Mouse (Mus musculus) ES-Bruce4 (cell line): Measurements from ENCODE around the gene Hemgn. TPM values are rescaled to one million over a fixed set of nuclear protein-coding genes. Genes with fewer than 3 reads are reported as not detected.

Experiments used
- H3K27ac ChIP-seq: 2 replicates; pipeline ENCODE4 v1.5.1; 2012; ENCODE audit warnings: low read length, inconsistent platforms; ENCODE audit not compliant: insufficient read depth
- H3K27me3 ChIP-seq: 2 replicates; pipeline ENCODE4 v1.6.1; 2012; ENCODE audit warnings: mild to moderate bottlenecking, low read length, inconsistent platforms; ENCODE audit not compliant: control insufficient read depth, poor library complexity, insufficient read depth, severe bottlenecking
- H3K36me3 ChIP-seq: 2 replicates; pipeline ENCODE4 v1.6.1; 2012; ENCODE audit warnings: inconsistent platforms, mild to moderate bottlenecking, low read length, moderate library complexity; ENCODE audit not compliant: control insufficient read depth, poor library complexity, insufficient read depth, severe bottlenecking
- H3K4me1 ChIP-seq: one replicate; pipeline ENCODE4 v1.8.1; 2011; ENCODE audit warnings: low read length; ENCODE audit not compliant: control insufficient read depth, insufficient read depth
- H3K4me3 ChIP-seq: 2 replicates; pipeline ENCODE4 v1.5.1; 2011; ENCODE audit warnings: low read depth, mild to moderate bottlenecking, low read length
- H3K9ac ChIP-seq: 2 replicates; pipeline ENCODE4 v1.6.1; 2012; ENCODE audit warnings: low read depth, mild to moderate bottlenecking, inconsistent platforms; ENCODE audit not compliant: poor library complexity, severe bottlenecking
- H3K9me3 ChIP-seq: replicated peaks from 2 replicates; pipeline ENCODE4 v1.6.1; 2012; ENCODE audit warnings: mild to moderate bottlenecking, low read length, inconsistent platforms; ENCODE audit not compliant: control insufficient read depth, poor library complexity, insufficient read depth, severe bottlenecking
- CTCF ChIP-seq: IDR thresholded peaks from one replicate; pipeline ENCODE4 v1.8.1; 2011; ENCODE audit warnings: low read depth, low read length
- EP300 ChIP-seq: IDR thresholded peaks from 2 replicates; pipeline ENCODE4 v1.6.1; 2011; ENCODE audit warnings: low read depth, low read length; ENCODE audit not compliant: insufficient read depth
- POLR2A ChIP-seq: IDR thresholded peaks from one replicate; pipeline ENCODE4 v1.8.1; 2011; ENCODE audit warnings: low read length; ENCODE audit not compliant: insufficient read depth
- polyA plus RNA-seq: library from polyadenylated mRNA; stranded (reverse); fragments of >200 nt; gene quantifications from 2 replicates; pipeline ENCODE4 v1.2.4, GENCODE M21; 2011; ENCODE audit warnings: low read depth; ENCODE audit not compliant: missing spikeins, insufficient read depth, insufficient read length

The Hemgn gene
- polyA plus RNA-seq, 1 experiment, result not detected

- H3K4me3 ChIP-seq, result no peak overlapping the region
- H3K27ac ChIP-seq, result no peak overlapping the region
- no peaks in the 10 kb centered on the region for H3K9me3 ChIP-seq
- no peaks in the 10 kb centered on the region for H3K27me3 ChIP-seq
- H3K9ac ChIP-seq, result no peak overlapping the region
- no peaks in the 10 kb centered on the region for H3K4me1 ChIP-seq
- no peaks in the 10 kb centered on the region for H3K36me3 ChIP-seq
- TF ChIP-seq CTCF (no peak), POLR2A (no peak), EP300 (no peak)
Observed at GRCm38 (mm10) chr4:46410677-46411076, 2.6 kb downstream of the Hemgn start.

GRCm38 (mm10) chr4:46406966-46407703 lies 6.2 kb downstream of the Hemgn start:
- no peak overlapping the region for H3K9ac ChIP-seq
- H3K27ac ChIP-seq, result no peak overlapping the region
- H3K9me3 ChIP-seq, result no peaks in the 10 kb centered on the region
- H3K4me3 ChIP-seq, result no peak overlapping the region
- H3K27me3 ChIP-seq, result no peaks in the 10 kb centered on the region
- TF ChIP-seq EP300, result no peak
- TF ChIP-seq POLR2A, result no peak
- no peak for TF ChIP-seq CTCF
- H3K36me3 ChIP-seq, result no peaks in the 10 kb centered on the region
- H3K4me1 ChIP-seq, result no peaks in the 10 kb centered on the region

- H3K4me3 ChIP-seq, result no peak overlapping the region
- H3K27ac ChIP-seq, result no peak overlapping the region
- H3K9me3 ChIP-seq, result no peaks in the 10 kb centered on the region
- no peak for TF ChIP-seq CTCF
- no peak overlapping the region for H3K9ac ChIP-seq
- H3K27me3 ChIP-seq, result no peaks in the 10 kb centered on the region
- H3K4me1 ChIP-seq, result no peaks in the 10 kb centered on the region
- no peaks in the 10 kb centered on the region for H3K36me3 ChIP-seq
Observed at GRCm38 (mm10) chr4:46404042-46404795, 9.1 kb downstream of the Hemgn start.

- Histone ChIP-seq H3K27ac (no peak overlapping the region), H3K4me3 (no peak overlapping the region), H3K9ac (no peak overlapping the region), H3K4me1 (no peaks in the 10 kb centered on the region), H3K9me3 (no peaks in the 10 kb centered on the region), H3K27me3 (no peaks in the 10 kb centered on the region), H3K36me3 (no peaks in the 10 kb centered on the region)
- TF ChIP-seq EP300 (no peak), CTCF (no peak), POLR2A (no peak)
Observed at GRCm38 (mm10) chr4:46398839-46399238, 14.5 kb downstream of the Hemgn start.

- Histone ChIP-seq H3K4me3 (no peak overlapping the region), H3K27me3 (no peaks in the 10 kb centered on the region), H3K9me3 (no peaks in the 10 kb centered on the region), H3K4me1 (no peaks in the 10 kb centered on the region), H3K9ac (no peak overlapping the region), H3K36me3 (no peaks in the 10 kb centered on the region), H3K27ac (no peak overlapping the region)
- TF ChIP-seq EP300 (no peak), POLR2A (no peak), CTCF (no peak)
Observed at GRCm38 (mm10) chr4:46395736-46396135, 17.6 kb downstream of the Hemgn start.

- H3K4me1 ChIP-seq, result no peaks in the 10 kb centered on the region
- no peaks in the 10 kb centered on the region for H3K27me3 ChIP-seq
- no peak overlapping the region for H3K27ac ChIP-seq
- no peak overlapping the region for H3K4me3 ChIP-seq
- no peaks in the 10 kb centered on the region for H3K9me3 ChIP-seq
- TF ChIP-seq CTCF, result no peak
- TF ChIP-seq EP300, result no peak
- no peak for TF ChIP-seq POLR2A
- no peak overlapping the region for H3K9ac ChIP-seq
- no peaks in the 10 kb centered on the region for H3K36me3 ChIP-seq
Observed at GRCm38 (mm10) chr4:46394388-46394787, 18.9 kb downstream of the Hemgn start.
